Mouse (Mus musculus): ENCODE data around the gene Skap1.

DNA sequence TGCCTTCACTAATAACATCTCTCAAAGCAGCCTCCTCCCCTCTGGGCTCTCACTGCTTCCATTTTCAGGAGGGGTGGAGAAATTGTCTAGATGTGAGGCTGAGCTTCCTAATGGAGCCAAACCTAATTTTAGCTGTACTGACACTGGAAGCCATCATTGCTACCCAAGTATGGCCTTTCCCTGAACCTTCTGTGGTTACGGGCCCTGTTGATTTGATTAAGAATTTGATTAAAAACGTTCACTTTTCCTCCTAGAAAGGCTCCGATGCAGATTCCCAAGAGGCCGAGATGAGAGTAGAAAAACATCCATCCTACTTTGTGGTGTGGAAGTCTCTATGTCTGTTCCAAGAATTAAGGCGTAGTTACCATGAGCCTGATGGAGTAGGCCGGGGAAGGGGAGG, 60.1 kb downstream of the Skap1 start:
- TF ChIP-seq CTCF (IDR thresholded peaks at IDR 0.05; ENCODE audit: borderline replicate concordance, insufficient read depth, low read length) (no peak), POLR2A (IDR thresholded peaks at IDR 0.05; ENCODE audit: low read depth, low read length) (no peak)
